Mouse (Mus musculus): Measurements from ENCODE around the gene Golga3.

Gene Golga3

GRCm38 (mm10) chr5:110231638-110232037, 55.1 kb downstream of the Golga3 start:
- no peak for ATAC-seq (ENCODE audit: low TSS enrichment)

GRCm38 (mm10) chr5:110232346-110232745, 55.8 kb downstream of the Golga3 start:
- ATAC-seq (ENCODE audit: low TSS enrichment) = no peak

- ATAC-seq (ENCODE audit: low TSS enrichment) = no peak
Measured at GRCm38 (mm10) chr5:110244091-110244490, 67.6 kb downstream of the Golga3 start.

- ATAC-seq (ENCODE audit: low TSS enrichment) = no peak
Measured at GRCm38 (mm10) chr5:110266941-110267340, 90.4 kb downstream of the Golga3 start.

GRCm38 (mm10) chr5:110269141-110270101, 92.9 kb downstream of the Golga3 start, which contains the start of gene Pgam5:
Gene Pgam5 (minus strand): TSS chr5:110269913.
- ATAC-seq (ENCODE audit: low TSS enrichment) = peak; percentile 92

GRCm38 (mm10) chr5:110270242-110270641, 93.7 kb downstream of the Golga3 start:
- ATAC-seq (ENCODE audit: low TSS enrichment) = no peak

GRCm38 (mm10) chr5:110274147-110274546, 97.6 kb downstream of the Golga3 start:
- ATAC-seq (ENCODE audit: low TSS enrichment) = no peak

- ATAC-seq (ENCODE audit: low TSS enrichment) = no peak
Measured at GRCm38 (mm10) chr5:110274846-110275245, 98.3 kb downstream of the Golga3 start.

Measured in frontal cortex, adult (tissue).